Mouse (Mus musculus) embryonic facial prominence, embryonic 10.5 days (tissue): Measurements from ENCODE around the gene Mast1. TPM values are rescaled to one million over a fixed set of nuclear protein-coding genes. Genes with fewer than 3 reads are reported as not detected.

ENCODE experiments used
- DNase-seq: peaks from one replicate; pipeline ENCODE4 v3.0.0-alpha.2; 2017; ENCODE audit warnings: low spot score
- H3K27ac ChIP-seq: fragments of 300-500 bp; sonication (generic); replicated peaks from 2 replicates; pipeline ENCODE4 v1.5.1; 2016; ENCODE audit warnings: mild to moderate bottlenecking
- H3K27me3 ChIP-seq: fragments of 300-500 bp; sonication (generic); replicated peaks from 2 replicates; pipeline ENCODE4 v1.6.1; 2016; ENCODE audit warnings: low read depth, mild to moderate bottlenecking; ENCODE audit not compliant: poor library complexity, severe bottlenecking
- H3K36me3 ChIP-seq: fragments of 300-500 bp; sonication (generic); replicated peaks from 2 replicates; pipeline ENCODE4 v1.6.1; 2016; ENCODE audit warnings: mild to moderate bottlenecking, moderate library complexity
- H3K4me1 ChIP-seq: fragments of 300-500 bp; sonication (generic); 2 replicates; pipeline ENCODE4 v1.6.1; 2016
- H3K4me3 ChIP-seq: fragments of 300-500 bp; sonication (generic); 2 replicates; pipeline ENCODE4 v1.5.1; 2016; ENCODE audit warnings: mild to moderate bottlenecking, moderate library complexity
- H3K9me3 ChIP-seq: fragments of 300-500 bp; sonication (generic); 2 replicates; pipeline ENCODE4 v1.6.1; 2016; ENCODE audit warnings: mild to moderate bottlenecking
- WGBS: fragments of 180-500 bp; shearing (Covaris S2); methylation state at CpG from one replicate; pipeline ENCODE4 v1.1.7; 2016; 5-methylcytosine and 5-hydroxymethylcytosine counted together
- polyA plus RNA-seq: library from polyadenylated mRNA; unstranded; fragments of >200 nt; fragmentation: Nextera tagmentation; extraction: Ambion mirVana; gene quantifications from 2 replicates; pipeline ENCODE4 v1.2.1, GENCODE M21; 2016

Mast1 gene
- 2.3 and 3.4 TPM in 2 replicates for polyA plus RNA-seq

GRCm38 (mm10) chr8:84936962-84937546 lies at the start of gene Mast1:
Gene Mast1, minus strand, starts transcription at chr8:84937359.
- DNase-seq = peak; percentile 83
- Histone ChIP-seq H3K27ac (peak within 1 kb of the TSS; percentile 48), H3K27me3 (peaks cover 84% of the 10 kb centered on the region), H3K9me3 (no peaks in the 10 kb centered on the region), H3K36me3 (no peaks in the 10 kb centered on the region), H3K4me1 (peaks cover 31% of the 10 kb centered on the region), H3K4me3 (peak within 1 kb of the TSS; percentile 62)
- under 1% methylated on average over 50 of the region's 50 CpGs for WGBS

GRCm38 (mm10) chr8:84986379-84986945 lies 49.3 kb upstream of the Mast1 start:
- no peaks in the 10 kb centered on the region for H3K36me3 ChIP-seq
- peak overlapping the region; percentile 71 for H3K4me3 ChIP-seq
- DNase-seq = no peak
- H3K9me3 ChIP-seq = no peaks in the 10 kb centered on the region
- peaks cover 68% of the 10 kb centered on the region for H3K4me1 ChIP-seq
- H3K27ac ChIP-seq = peak overlapping the region; percentile 85
- H3K27me3 ChIP-seq = peaks cover 44% of the 10 kb centered on the region
- WGBS = 42% methylated on average over 8 of the region's 8 CpGs

GRCm38 (mm10) chr8:84985684-84986378 lies 48.7 kb upstream of the Mast1 start:
- Histone ChIP-seq H3K36me3 (no peaks in the 10 kb centered on the region), H3K27ac (peak overlapping the region; percentile 85), H3K9me3 (no peaks in the 10 kb centered on the region), H3K4me3 (peak overlapping the region; percentile 71), H3K4me1 (peaks cover 68% of the 10 kb centered on the region), H3K27me3 (peaks cover 49% of the 10 kb centered on the region)
- peak; percentile 91 for DNase-seq
- under 1% methylated on average over 53 of the region's 53 CpGs for WGBS

GRCm38 (mm10) chr8:84985049-84985683 lies 48.0 kb upstream of the Mast1 start:
- under 1% methylated on average over 23 of the region's 23 CpGs for WGBS
- Histone ChIP-seq H3K4me1 (peaks cover 68% of the 10 kb centered on the region), H3K4me3 (peak overlapping the region; percentile 71), H3K27me3 (peaks cover 55% of the 10 kb centered on the region), H3K36me3 (no peaks in the 10 kb centered on the region), H3K27ac (peak overlapping the region; percentile 85), H3K9me3 (no peaks in the 10 kb centered on the region)
- no peak for DNase-seq

GRCm38 (mm10) chr8:84984294-84985048 lies 47.3 kb upstream of the Mast1 start:
- Histone ChIP-seq H3K36me3 (no peaks in the 10 kb centered on the region), H3K27ac (peak overlapping the region; percentile 85), H3K4me1 (peaks cover 72% of the 10 kb centered on the region), H3K4me3 (peak overlapping the region; percentile 71), H3K27me3 (peaks cover 61% of the 10 kb centered on the region), H3K9me3 (no peaks in the 10 kb centered on the region)
- peak; percentile 42 for DNase-seq
- WGBS = 3% methylated on average over 16 of the region's 16 CpGs

GRCm38 (mm10) chr8:84982499-84983011 lies 45.4 kb upstream of the Mast1 start:
- H3K4me3 ChIP-seq = no peak overlapping the region
- H3K36me3 ChIP-seq = no peaks in the 10 kb centered on the region
- no peaks in the 10 kb centered on the region for H3K9me3 ChIP-seq
- DNase-seq = no peak
- WGBS = 72% methylated on average over 3 of the region's 3 CpGs
- peaks cover 85% of the 10 kb centered on the region for H3K4me1 ChIP-seq
- H3K27ac ChIP-seq = peak overlapping the region; percentile 30; the same call in 1 of the 2 replicates
- peaks cover 72% of the 10 kb centered on the region for H3K27me3 ChIP-seq

GRCm38 (mm10) chr8:84981644-84982498 lies 44.7 kb upstream of the Mast1 start:
- no peaks in the 10 kb centered on the region for H3K36me3 ChIP-seq
- 75% methylated on average over 15 of the region's 15 CpGs for WGBS
- peaks cover 92% of the 10 kb centered on the region for H3K4me1 ChIP-seq
- DNase-seq = no peak
- peak overlapping the region; percentile 69 for H3K27ac ChIP-seq
- peak overlapping the region; percentile 25; the same call in 1 of the 2 replicates for H3K4me3 ChIP-seq
- no peaks in the 10 kb centered on the region for H3K9me3 ChIP-seq
- H3K27me3 ChIP-seq = peaks cover 72% of the 10 kb centered on the region

GRCm38 (mm10) chr8:84980622-84981358 lies 43.6 kb upstream of the Mast1 start:
- H3K36me3 ChIP-seq = no peaks in the 10 kb centered on the region
- peak overlapping the region; percentile 69 for H3K27ac ChIP-seq
- H3K4me1 ChIP-seq = peaks cover 95% of the 10 kb centered on the region
- H3K27me3 ChIP-seq = peaks cover 62% of the 10 kb centered on the region
- no peaks in the 10 kb centered on the region for H3K9me3 ChIP-seq
- H3K4me3 ChIP-seq = peak overlapping the region; percentile 73
- DNase-seq = peak; percentile 30
- WGBS = 28% methylated on average over 11 of the region's 11 CpGs

GRCm38 (mm10) chr8:84979599-84980421 lies 42.7 kb upstream of the Mast1 start:
- peaks cover 6% of the 10 kb centered on the region for H3K36me3 ChIP-seq
- H3K9me3 ChIP-seq = no peaks in the 10 kb centered on the region
- H3K27ac ChIP-seq = peak overlapping the region; percentile 69
- peak overlapping the region; percentile 73 for H3K4me3 ChIP-seq
- WGBS = 2% methylated on average over 42 of the region's 42 CpGs
- H3K4me1 ChIP-seq = peaks cover 95% of the 10 kb centered on the region
- DNase-seq = peak; percentile 90
- peaks cover 59% of the 10 kb centered on the region for H3K27me3 ChIP-seq

GRCm38 (mm10) chr8:84978248-84978940 lies 41.2 kb upstream of the Mast1 start, which contains the start of gene Junb:
Gene Junb, minus strand, starts transcription at chr8:84978718.
- Histone ChIP-seq H3K9me3 (no peaks in the 10 kb centered on the region), H3K4me3 (peak within 1 kb of the TSS; percentile 73), H3K27me3 (peaks cover 56% of the 10 kb centered on the region), H3K36me3 (peaks cover 20% of the 10 kb centered on the region), H3K27ac (peak within 1 kb of the TSS; percentile 78), H3K4me1 (peaks cover 82% of the 10 kb centered on the region)
- DNase-seq = peak; percentile 89
- under 1% methylated on average over 63 of the region's 63 CpGs for WGBS
